Mouse (Mus musculus) testis, adult 2 months (tissue): Measurements from ENCODE around the gene Rsph3a.
"Not testable (repeated sequence)": the region's sequence is repeated elsewhere in the genome, so short reads cannot be mapped to it uniquely, and the experiment has no call there.

ENCODE experiments used
- CTCF ChIP-seq: fragments of 200-500 bp; IDR thresholded peaks from 2 replicates; pipeline ENCODE4 v1.5.1; 2012; ENCODE audit warnings: low read depth, mild to moderate bottlenecking, inconsistent platforms, low read length, moderate library complexity; ENCODE audit not compliant: control insufficient read depth, insufficient read depth, insufficient replicate concordance
- POLR2A ChIP-seq: fragments of 200-500 bp; IDR thresholded peaks from 2 replicates; pipeline ENCODE4 v1.6.1; 2012; ENCODE audit warnings: low read depth, mild to moderate bottlenecking, inconsistent platforms, low read length, moderate library complexity; ENCODE audit not compliant: control insufficient read depth

DNA sequence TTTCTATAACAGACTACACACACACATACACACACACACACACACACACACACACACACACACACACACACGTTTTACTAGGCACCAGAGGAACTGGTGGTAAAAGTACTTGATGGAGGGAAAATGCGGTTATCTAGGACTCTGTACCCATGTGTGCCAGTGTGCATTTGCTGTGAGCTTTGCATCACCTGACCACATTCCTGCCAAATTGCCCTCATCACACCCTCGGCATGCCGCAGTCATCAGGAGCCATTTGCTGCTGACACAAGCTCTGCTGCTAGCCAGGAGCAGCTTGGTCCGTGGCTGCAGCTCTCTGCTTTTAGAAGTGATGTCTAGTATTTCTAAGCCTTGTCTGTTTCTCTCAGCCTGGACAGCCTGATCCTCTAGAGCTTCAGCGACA is 24.4 kb downstream of the Rsph3a start:
- TF ChIP-seq POLR2A, CTCF: not testable (repeated sequence)
